Mouse (Mus musculus) left cerebral cortex, postnatal 10 days (tissue): Measurements from ENCODE around the gene P2rx4. TPM values are rescaled to one million over a fixed set of nuclear protein-coding genes. Genes with fewer than 3 reads are reported as not detected.
A peak's percentile ranks its signal among the peaks of the same experiment; 100 is the strongest.

ENCODE experiments used
- DNase-seq, 2 experiments: peaks; one replicate each; pipeline ENCODE4 v3.0.0; 2021 to 2022; ENCODE audit warnings: low spot score in 2 of 2, mixed read lengths in 1 of 2; ENCODE audit errors: extremely low spot score in 1 of 2
- intact Hi-C: fragments of 180-260 bp; cut with DNase I; formaldehyde crosslinking; loops from one replicate; pipeline ENCODE4 v1.15.1; 2025
- microRNA-seq: library from miRNA; unstranded; fragments of <30 nt; microRNA quantifications from one replicate; pipeline ENCODE4 v1.2.0, GENCODE M21; 2022
- total RNA-seq, 2 experiments: library from RNA; stranded (reverse); gene quantifications; 2 replicates each; pipeline ENCODE4 v1.2.3; 2021

Gene P2rx4
- total RNA-seq, 2 experiments from 2014 or later = 7.7 to 9.4 TPM

GRCm38 (mm10) chr5:122777322-122777721, 70.0 kb downstream of the P2rx4 start:
- no peak for DNase-seq

DNA sequence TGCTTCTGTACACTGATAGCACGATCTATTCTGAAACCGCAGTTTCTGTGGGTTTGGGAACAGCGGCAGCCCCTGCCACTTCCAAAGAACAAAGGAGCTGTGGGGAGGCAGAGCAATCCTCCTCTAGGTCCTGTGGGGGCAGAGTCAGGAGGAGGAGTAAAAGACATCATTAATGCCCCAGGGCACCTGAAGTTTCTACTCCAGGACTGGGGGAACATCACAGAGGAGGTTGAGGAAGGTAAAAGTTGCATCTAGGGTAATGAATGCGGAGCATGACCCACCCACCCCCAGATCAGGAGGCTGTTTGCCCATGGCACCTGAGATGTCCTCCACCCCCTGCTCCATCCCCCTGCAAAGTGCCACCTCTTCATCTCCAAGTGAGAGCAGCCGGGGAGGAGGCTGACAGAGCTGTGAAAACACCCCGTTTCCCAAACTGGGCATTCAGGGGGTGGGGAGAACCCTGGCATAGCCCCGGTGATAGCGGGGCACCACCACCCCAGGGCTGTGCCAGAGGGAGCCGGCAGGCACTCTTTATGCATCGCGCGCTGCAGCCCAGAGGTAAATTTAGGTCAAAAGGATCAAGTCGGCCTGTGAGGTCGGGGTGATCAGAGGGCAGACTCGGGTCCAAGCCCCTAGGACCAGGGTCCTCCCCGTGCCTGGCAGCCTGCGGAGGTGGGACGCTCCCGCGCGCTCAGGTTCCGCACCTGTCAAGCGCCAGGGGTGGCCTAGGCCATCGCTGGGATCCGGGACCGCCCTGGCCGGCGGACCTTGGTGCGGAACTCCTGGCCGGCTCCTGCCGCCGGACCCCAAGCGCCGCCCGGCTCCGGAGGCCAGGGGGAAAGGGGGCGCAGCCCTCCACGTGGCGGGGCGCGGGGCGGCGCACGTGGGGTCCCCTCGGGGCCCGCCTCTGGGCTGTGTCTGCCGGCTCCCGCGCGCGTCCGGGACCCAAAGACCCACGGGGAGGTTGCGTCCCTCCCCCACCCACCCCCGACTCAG, 71.2 kb downstream of the P2rx4 start:
- peak in 1 of 2 experiments; percentile 58 for DNase-seq
- intact Hi-C loops = no loop called here

More at GRCm38 (mm10) chr5:122777322-122777721, 70.0 kb downstream of the P2rx4 start:
- intact Hi-C loops = no loop called here

Small RNAs within 50 kb of the gene (microRNA-seq; reads per million reads assigned to microRNA genes)
- 3.7 reads per million, percentile 9 among the genes with 10 or more reads in this experiment for gene Mir8115

Other genes starting within 250 kb of the P2rx4 start
- 100 to 1,000 TPM; 618 to 632 TPM for gene Atp2a2, start 205.3 kb upstream of the P2rx4 start, total RNA-seq
- 10 to 100 TPM; 25.9 to 33.0 TPM for gene Ift81, start 93.0 kb upstream of the P2rx4 start, total RNA-seq
- 1 to 10 TPM; 6.3 to 6.5 TPM for gene P2rx7, start 63.6 kb upstream of the P2rx4 start, total RNA-seq
- 100 to 1,000 TPM; 182 to 192 TPM for gene Camkk2, start 71.9 kb downstream of the P2rx4 start, total RNA-seq
- gene Anapc5, start 113.8 kb downstream of the P2rx4 start, total RNA-seq = 100 to 1,000 TPM; 307 to 314 TPM
- 10 to 100 TPM; 40.0 to 46.5 TPM for gene Rnf34, start 142.5 kb downstream of the P2rx4 start, total RNA-seq